Mouse (Mus musculus) MEL (cell line): ENCODE results near the gene Cckar.

Source experiments
- CHD1 ChIP-seq: IDR thresholded peaks from 2 replicates; pipeline ENCODE4 v1.6.1; 2012; ENCODE audit warnings: low read depth, mild to moderate bottlenecking, inconsistent platforms, low read length, improper control_type of control experiment
- CHD2 ChIP-seq: IDR thresholded peaks from 2 replicates; pipeline ENCODE4 v1.6.1; 2011; ENCODE audit warnings: low read length, improper control_type of control experiment
- CTCF ChIP-seq, 3 experiments: IDR thresholded peaks in 2 of 3; conservative IDR thresholded peaks in 1 of 3; 2 replicates each; pipeline ENCODE4 v1.5.1; 2011 to 2012; ENCODE audit warnings: low read length in 3 of 3, low read depth in 2 of 3, mild to moderate bottlenecking in 2 of 3, improper control_type of control experiment in 1 of 3, inconsistent platforms in 1 of 3, mixed read lengths in 1 of 3, moderate library complexity in 1 of 3; ENCODE audit not compliant: control insufficient read depth in 1 of 3, insufficient read depth in 1 of 3, poor library complexity in 1 of 3, severe bottlenecking in 1 of 3
- E2F4 ChIP-seq: IDR thresholded peaks from 2 replicates; pipeline ENCODE4 v1.6.1; 2011; ENCODE audit warnings: low read depth, low read length, improper control_type of control experiment, borderline replicate concordance
- GATA1 ChIP-seq: IDR thresholded peaks from 2 replicates; pipeline ENCODE4 v1.6.1; 2011; ENCODE audit warnings: low read depth, low read length, improper control_type of control experiment
- POLR2A ChIP-seq, 2 experiments: IDR thresholded peaks; 2 replicates each; pipeline ENCODE4 v1.6.1; 2011 to 2012; ENCODE audit warnings: low read length in 2 of 2, mild to moderate bottlenecking in 2 of 2, control low read depth in 1 of 2, improper control_type of control experiment in 1 of 2, low read depth in 1 of 2, moderate library complexity in 1 of 2; ENCODE audit not compliant: control insufficient read depth in 1 of 2, insufficient read depth in 1 of 2, poor library complexity in 1 of 2
- POLR2AphosphoS5 ChIP-seq: IDR thresholded peaks from 2 replicates; pipeline ENCODE4 v1.6.1; 2012; ENCODE audit warnings: low read depth, borderline replicate concordance, mild to moderate bottlenecking, inconsistent platforms, low read length, moderate library complexity, mixed read lengths
- TCF12 ChIP-seq: IDR thresholded peaks from 2 replicates; pipeline ENCODE4 v1.6.1; 2014; ENCODE audit warnings: low read depth, mild to moderate bottlenecking, inconsistent platforms, low read length, improper control_type of control experiment, moderate library complexity
- ZC3H11A ChIP-seq: IDR thresholded peaks from 2 replicates; pipeline ENCODE4 v1.6.1; 2012; ENCODE audit warnings: low read depth, mild to moderate bottlenecking, inconsistent platforms, low read length, improper control_type of control experiment
- ZMIZ1 ChIP-seq: IDR thresholded peaks from 2 replicates; pipeline ENCODE4 v1.6.1; 2012; ENCODE audit warnings: low read depth, mild to moderate bottlenecking, inconsistent platforms, low read length, improper control_type of control experiment, moderate library complexity
- ZNF384 ChIP-seq: IDR thresholded peaks from 2 replicates; pipeline ENCODE4 v1.6.1; 2012; ENCODE audit warnings: low read depth, mild to moderate bottlenecking, inconsistent platforms, low read length, improper control_type of control experiment

- TF ChIP-seq CTCF (IDR thresholded peaks at IDR 0.05 in 2 of 3, conservative IDR thresholded peaks at IDR 0.05 in 1 of 3; ENCODE audit: control insufficient read depth in 1 of 3, insufficient read depth in 1 of 3, low read depth in 2 of 3, low read length in 3 of 3, poor library complexity in 1 of 3, severe bottlenecking in 1 of 3) (no peak), ZMIZ1 (no peak), ZC3H11A (no peak), POLR2A (IDR thresholded peaks at IDR 0.05; ENCODE audit: control insufficient read depth in 1 of 2, insufficient read depth in 1 of 2, low read depth in 1 of 2, low read length in 2 of 2, poor library complexity in 1 of 2) (no peak), ZNF384 (no peak), POLR2AphosphoS5 (no peak), GATA1 (no peak), TCF12 (no peak), CHD2 (no peak), E2F4 (no peak), CHD1 (no peak)
Observed at GRCm38 (mm10) chr5:53726011-53726410, 18.5 kb upstream of the Cckar start.
